Mouse (Mus musculus): ENCODE results near the gene Mgat3. TPM values are rescaled to one million over a fixed set of nuclear protein-coding genes. Genes with fewer than 3 reads are reported as not detected.

Mgat3 gene
- polyA plus RNA-seq, 1 experiment from 2014 or later = 24.2 TPM

DNA sequence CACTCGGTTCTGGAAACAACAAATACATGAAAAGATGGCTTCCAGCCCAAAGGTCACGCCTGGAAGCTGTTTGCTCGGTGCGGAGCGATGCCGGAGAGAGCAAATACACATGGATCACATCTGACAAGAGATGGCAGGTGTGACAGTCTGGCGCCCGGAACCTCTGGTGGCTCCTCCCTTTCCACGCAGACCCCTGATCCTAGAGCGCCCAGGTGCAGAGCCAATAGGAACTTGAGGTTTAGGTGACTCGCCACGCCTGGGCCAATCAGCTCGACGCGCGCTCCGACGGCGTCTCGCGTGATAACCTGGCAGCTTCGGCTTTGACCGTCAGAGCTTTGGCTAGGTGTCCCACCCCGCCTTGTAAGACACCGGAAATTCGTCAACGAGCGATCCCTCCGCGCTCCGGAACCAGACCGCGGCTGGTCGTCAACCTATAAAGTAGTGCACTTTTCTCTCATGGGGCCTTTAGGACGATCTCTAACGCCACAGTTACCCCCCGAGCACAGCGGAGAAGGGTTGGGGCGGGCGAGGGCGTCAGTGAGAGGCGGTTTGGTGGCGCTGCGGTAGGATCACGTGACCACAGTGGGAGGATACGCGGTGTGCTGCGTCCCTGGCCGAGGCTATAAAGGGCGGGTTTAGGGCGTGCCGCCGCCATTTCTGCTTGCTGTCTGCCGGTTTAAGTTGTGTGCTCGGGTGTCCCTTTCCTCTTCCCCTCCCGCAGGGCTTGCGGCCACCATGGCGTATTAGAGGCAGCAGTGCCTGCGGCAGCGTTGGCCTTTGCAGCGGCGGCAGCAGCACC is 81.5 kb downstream of the Mgat3 start, which contains the start of gene Atf4:
Gene Atf4, plus strand, starts transcription at position 338 of the 799 bp plus-strand sequence.
- Histone ChIP-seq H3K4me2 (ENCODE audit: low read depth, low read length) (peak within 1 kb of the TSS; percentile 66), H3K27me3 (ENCODE audit: control insufficient read depth, insufficient read depth, low read length) (peaks cover 2% of the 10 kb centered on the region; the same call in 1 of the 2 replicates), H3K4me1 (ENCODE audit: control insufficient read depth, insufficient read depth, low read length) (peaks cover 24% of the 10 kb centered on the region), H3K4me3 (ENCODE audit: low read depth, low read length) (peak within 1 kb of the TSS; percentile 99), H3K9me3 (ENCODE audit: control insufficient read depth, low read length) (no peaks in the 10 kb centered on the region), H3K9ac (replicated peaks; ENCODE audit: low read depth, low read length) (peak within 1 kb of the TSS; percentile 100), H3K36me3 (ENCODE audit: control insufficient read depth, insufficient read depth, low read length) (peaks cover 37% of the 10 kb centered on the region), H3K27ac (ENCODE audit: low read depth, low read length) (peak within 1 kb of the TSS; percentile 99)
- 1% methylated on average over 62 of the region's 62 CpGs for WGBS
- ATAC-seq (ENCODE audit: low read depth) = peak; percentile 97

DNA sequence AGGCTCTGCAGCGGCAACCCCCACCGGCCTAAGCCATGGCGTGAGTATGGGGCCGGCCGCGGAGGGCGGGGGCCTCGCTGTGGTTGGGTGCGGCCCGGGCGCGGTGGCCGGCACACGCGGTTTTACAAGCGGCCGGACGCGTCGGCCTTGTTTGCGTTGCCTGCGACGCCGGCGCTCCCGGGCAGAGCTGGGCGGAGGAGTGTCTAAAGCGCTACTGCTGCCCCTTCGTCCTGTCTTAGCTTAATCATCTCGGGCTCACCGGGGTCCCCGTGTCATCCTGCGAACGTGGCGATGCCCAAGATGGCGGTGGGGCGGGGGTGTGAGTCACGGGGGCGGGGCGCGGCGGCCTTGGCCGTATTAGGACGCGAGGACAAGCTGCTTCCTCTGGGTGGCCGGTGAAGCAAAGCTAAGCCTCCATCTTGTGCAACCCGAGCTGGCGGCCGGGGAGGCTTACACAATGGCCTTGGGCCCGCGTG is 82.2 kb downstream of the Mgat3 start:
- H3K27me3 ChIP-seq (ENCODE audit: control insufficient read depth, insufficient read depth, low read length) = peaks cover 2% of the 10 kb centered on the region; the same call in 1 of the 2 replicates
- WGBS = under 1% methylated on average over 49 of the region's 51 CpGs
- H3K4me3 ChIP-seq (ENCODE audit: low read depth, low read length) = peak overlapping the region; percentile 99
- peak overlapping the region; percentile 66 for H3K4me2 ChIP-seq (ENCODE audit: low read depth, low read length)
- H3K36me3 ChIP-seq (ENCODE audit: control insufficient read depth, insufficient read depth, low read length) = peaks cover 31% of the 10 kb centered on the region
- H3K27ac ChIP-seq (ENCODE audit: low read depth, low read length) = peak overlapping the region; percentile 99
- H3K4me1 ChIP-seq (ENCODE audit: control insufficient read depth, insufficient read depth, low read length) = peaks cover 24% of the 10 kb centered on the region
- peak; percentile 28 for ATAC-seq (ENCODE audit: low read depth)
- peak overlapping the region; percentile 100 for H3K9ac ChIP-seq (replicated peaks; ENCODE audit: low read depth, low read length)
- no peaks in the 10 kb centered on the region for H3K9me3 ChIP-seq (ENCODE audit: control insufficient read depth, low read length)

DNA sequence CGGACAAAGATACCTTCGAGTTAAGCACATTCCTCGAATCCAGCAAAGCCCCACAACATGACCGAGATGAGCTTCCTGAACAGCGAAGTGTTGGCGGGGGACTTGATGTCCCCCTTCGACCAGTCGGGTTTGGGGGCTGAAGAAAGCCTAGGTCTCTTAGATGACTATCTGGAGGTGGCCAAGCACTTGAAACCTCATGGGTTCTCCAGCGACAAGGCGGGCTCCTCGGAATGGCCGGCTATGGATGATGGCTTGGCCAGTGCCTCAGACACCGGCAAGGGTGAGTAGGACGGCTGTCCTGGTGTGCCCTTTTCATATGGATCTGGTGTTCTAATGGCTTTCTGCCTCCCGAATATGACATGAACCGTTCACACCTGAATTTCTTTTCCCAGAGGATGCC is 82.7 kb downstream of the Mgat3 start:
- Histone ChIP-seq H3K27ac (ENCODE audit: low read depth, low read length) (peak overlapping the region; percentile 99), H3K4me1 (ENCODE audit: control insufficient read depth, insufficient read depth, low read length) (peaks cover 24% of the 10 kb centered on the region), H3K36me3 (ENCODE audit: control insufficient read depth, insufficient read depth, low read length) (peaks cover 29% of the 10 kb centered on the region), H3K27me3 (ENCODE audit: control insufficient read depth, insufficient read depth, low read length) (peaks cover 2% of the 10 kb centered on the region; the same call in 1 of the 2 replicates), H3K9me3 (ENCODE audit: control insufficient read depth, low read length) (no peaks in the 10 kb centered on the region), H3K4me2 (ENCODE audit: low read depth, low read length) (peak overlapping the region; percentile 66), H3K4me3 (ENCODE audit: low read depth, low read length) (peak overlapping the region; percentile 99), H3K9ac (replicated peaks; ENCODE audit: low read depth, low read length) (peak overlapping the region; percentile 100)
- WGBS = 15% methylated on average over 16 of the region's 16 CpGs
- ATAC-seq (ENCODE audit: low read depth) = no peak

DNA sequence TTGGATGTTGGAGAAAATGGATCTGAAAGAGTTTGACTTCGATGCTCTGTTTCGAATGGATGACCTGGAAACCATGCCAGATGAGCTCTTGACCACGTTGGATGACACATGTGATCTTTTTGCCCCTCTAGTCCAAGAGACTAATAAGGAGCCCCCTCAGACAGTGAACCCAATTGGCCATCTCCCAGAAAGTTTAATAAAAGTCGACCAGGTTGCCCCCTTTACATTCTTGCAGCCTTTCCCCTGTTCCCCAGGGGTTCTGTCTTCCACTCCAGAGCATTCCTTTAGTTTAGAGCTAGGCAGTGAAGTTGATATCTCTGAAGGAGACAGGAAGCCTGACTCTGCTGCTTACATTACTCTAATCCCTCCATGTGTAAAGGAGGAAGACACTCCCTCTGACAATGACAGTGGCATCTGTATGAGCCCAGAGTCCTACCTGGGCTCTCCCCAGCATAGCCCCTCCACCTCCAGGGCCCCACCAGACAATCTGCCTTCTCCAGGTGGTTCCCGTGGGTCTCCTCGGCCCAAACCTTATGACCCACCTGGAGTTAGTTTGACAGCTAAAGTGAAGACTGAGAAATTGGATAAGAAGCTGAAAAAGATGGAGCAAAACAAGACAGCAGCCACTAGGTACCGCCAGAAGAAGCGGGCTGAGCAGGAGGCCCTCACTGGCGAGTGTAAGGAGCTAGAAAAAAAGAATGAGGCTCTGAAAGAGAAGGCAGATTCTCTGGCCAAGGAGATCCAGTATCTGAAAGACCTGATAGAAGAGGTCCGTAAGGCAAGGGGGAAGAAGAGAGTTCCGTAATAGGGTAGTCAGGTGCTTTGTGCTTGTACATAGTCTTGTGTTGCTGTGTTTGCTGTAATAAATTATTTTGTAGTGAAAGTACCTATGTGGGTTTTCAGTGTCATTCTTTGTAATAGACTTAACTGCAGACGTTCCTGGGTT is 83.4 kb downstream of the Mgat3 start:
- peaks cover 24% of the 10 kb centered on the region for H3K4me1 ChIP-seq (ENCODE audit: control insufficient read depth, insufficient read depth, low read length)
- no peaks in the 10 kb centered on the region for H3K9me3 ChIP-seq (ENCODE audit: control insufficient read depth, low read length)
- H3K27me3 ChIP-seq (ENCODE audit: control insufficient read depth, insufficient read depth, low read length) = peaks cover 2% of the 10 kb centered on the region; the same call in 1 of the 2 replicates
- peak overlapping the region; percentile 100 for H3K9ac ChIP-seq (replicated peaks; ENCODE audit: low read depth, low read length)
- peak overlapping the region; percentile 99 for H3K4me3 ChIP-seq (ENCODE audit: low read depth, low read length)
- peak overlapping the region; percentile 99 for H3K27ac ChIP-seq (ENCODE audit: low read depth, low read length)
- WGBS = 70% methylated on average over 12 of the region's 12 CpGs
- ATAC-seq (ENCODE audit: low read depth) = no peak
- H3K36me3 ChIP-seq (ENCODE audit: control insufficient read depth, insufficient read depth, low read length) = peaks cover 29% of the 10 kb centered on the region
- H3K4me2 ChIP-seq (ENCODE audit: low read depth, low read length) = peak overlapping the region; percentile 66

DNA sequence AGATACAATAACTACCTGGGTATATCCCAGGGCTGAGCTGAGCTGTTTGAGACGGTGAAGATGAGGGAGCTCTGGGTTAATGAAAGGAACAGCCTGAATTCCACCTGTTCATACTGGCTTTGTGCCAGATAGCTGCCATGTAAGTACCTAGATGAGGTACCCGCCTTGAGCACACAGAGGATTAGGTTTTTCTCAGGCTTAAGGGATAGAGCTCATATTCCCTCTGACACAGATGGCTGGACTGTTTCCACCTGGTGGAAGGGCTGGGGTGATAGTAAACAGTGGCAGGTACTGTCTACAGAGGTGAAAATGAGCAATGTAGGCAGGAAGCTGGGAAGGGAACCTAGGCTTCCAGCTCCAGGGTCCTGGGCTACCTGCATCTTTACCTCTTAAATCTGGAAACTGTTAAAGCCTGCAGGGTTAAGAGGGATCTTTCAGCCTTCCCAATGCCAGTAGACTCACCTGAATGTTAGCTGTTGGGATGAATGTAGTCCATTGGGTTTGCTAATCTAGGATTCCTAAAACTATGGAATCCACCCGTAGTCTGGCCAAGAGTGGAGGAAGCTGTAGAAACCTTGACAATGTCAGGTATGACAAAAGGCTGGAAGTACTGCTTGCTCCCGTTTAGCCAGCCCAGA is 84.2 kb downstream of the Mgat3 start:
- 28% methylated on average over 4 of the region's 4 CpGs for WGBS
- peak overlapping the region; percentile 99; the same call in 1 of the 2 replicates for H3K4me3 ChIP-seq (ENCODE audit: low read depth, low read length)
- no peaks in the 10 kb centered on the region for H3K9me3 ChIP-seq (ENCODE audit: control insufficient read depth, low read length)
- H3K27ac ChIP-seq (ENCODE audit: low read depth, low read length) = peak overlapping the region; percentile 13
- H3K9ac ChIP-seq (replicated peaks; ENCODE audit: low read depth, low read length) = no peak overlapping the region; the same call in 1 of the 2 replicates
- no peak for ATAC-seq (ENCODE audit: low read depth)
- H3K27me3 ChIP-seq (ENCODE audit: control insufficient read depth, insufficient read depth, low read length) = peaks cover 2% of the 10 kb centered on the region; the same call in 1 of the 2 replicates
- peak overlapping the region; percentile 66 for H3K4me2 ChIP-seq (ENCODE audit: low read depth, low read length)
- H3K4me1 ChIP-seq (ENCODE audit: control insufficient read depth, insufficient read depth, low read length) = peaks cover 24% of the 10 kb centered on the region
- peaks cover 29% of the 10 kb centered on the region for H3K36me3 ChIP-seq (ENCODE audit: control insufficient read depth, insufficient read depth, low read length)

DNA sequence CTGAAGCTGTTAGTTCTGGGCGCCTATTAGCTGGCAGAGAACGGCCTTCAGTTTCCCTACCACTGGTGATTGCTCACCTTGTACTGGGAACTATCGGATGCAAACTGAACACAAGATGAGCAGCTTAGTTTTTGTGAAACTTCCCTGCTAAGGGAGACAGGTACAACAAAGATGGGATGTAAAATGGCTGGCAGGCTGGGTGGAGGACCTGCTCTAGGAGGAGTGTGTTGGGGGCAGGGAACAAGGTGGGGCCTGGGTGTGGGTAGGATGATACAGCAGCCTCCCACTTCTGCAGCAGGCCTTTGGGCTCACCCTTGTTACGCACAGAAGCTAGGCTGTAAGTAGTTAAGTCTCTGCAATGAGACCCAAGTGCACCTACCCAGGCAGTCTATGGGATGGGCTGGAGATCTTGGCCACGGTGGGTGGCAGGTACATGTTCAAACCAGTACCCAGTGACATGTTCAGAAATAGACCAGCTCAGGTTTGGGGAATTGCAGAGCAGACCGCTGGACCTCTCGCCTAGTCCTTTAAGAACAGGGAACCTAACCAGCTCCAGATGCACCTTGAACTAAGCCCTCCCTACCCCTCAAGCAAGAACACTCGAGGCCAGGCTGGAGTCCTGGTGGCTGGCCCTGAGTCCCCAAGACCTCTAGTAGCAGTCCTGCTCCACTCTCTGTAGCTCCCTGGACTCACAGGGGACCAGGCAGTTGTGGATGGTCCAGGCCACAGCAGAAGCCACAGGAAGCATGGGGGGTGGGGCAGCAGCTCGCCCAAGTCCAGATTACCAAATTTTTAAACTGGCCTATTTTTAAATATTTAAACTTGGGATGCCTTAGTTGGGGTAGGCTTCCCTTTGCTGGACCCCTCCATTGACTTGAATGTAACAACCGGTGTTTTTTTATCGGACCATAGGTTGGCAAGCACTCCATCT is 85.0 kb downstream of the Mgat3 start:
- no peak overlapping the region for H3K4me3 ChIP-seq (ENCODE audit: low read depth, low read length)
- H3K27ac ChIP-seq (ENCODE audit: low read depth, low read length) = 0 out of 2 replicates have a peak overlapping the region, but pooled peaks have one; percentile 13
- H3K9ac ChIP-seq (replicated peaks; ENCODE audit: low read depth, low read length) = no peak overlapping the region; the same call in 1 of the 2 replicates
- no peak for ATAC-seq (ENCODE audit: low read depth)
- no peaks in the 10 kb centered on the region for H3K9me3 ChIP-seq (ENCODE audit: control insufficient read depth, low read length)
- H3K4me1 ChIP-seq (ENCODE audit: control insufficient read depth, insufficient read depth, low read length) = peaks cover 30% of the 10 kb centered on the region
- peaks cover 26% of the 10 kb centered on the region for H3K36me3 ChIP-seq (ENCODE audit: control insufficient read depth, insufficient read depth, low read length)
- 0 out of 2 replicates have a peak overlapping the region, but pooled peaks have one; percentile 66 for H3K4me2 ChIP-seq (ENCODE audit: low read depth, low read length)
- 70% methylated on average over 11 of the region's 11 CpGs for WGBS
- peaks cover 2% of the 10 kb centered on the region; the same call in 1 of the 2 replicates for H3K27me3 ChIP-seq (ENCODE audit: control insufficient read depth, insufficient read depth, low read length)

DNA sequence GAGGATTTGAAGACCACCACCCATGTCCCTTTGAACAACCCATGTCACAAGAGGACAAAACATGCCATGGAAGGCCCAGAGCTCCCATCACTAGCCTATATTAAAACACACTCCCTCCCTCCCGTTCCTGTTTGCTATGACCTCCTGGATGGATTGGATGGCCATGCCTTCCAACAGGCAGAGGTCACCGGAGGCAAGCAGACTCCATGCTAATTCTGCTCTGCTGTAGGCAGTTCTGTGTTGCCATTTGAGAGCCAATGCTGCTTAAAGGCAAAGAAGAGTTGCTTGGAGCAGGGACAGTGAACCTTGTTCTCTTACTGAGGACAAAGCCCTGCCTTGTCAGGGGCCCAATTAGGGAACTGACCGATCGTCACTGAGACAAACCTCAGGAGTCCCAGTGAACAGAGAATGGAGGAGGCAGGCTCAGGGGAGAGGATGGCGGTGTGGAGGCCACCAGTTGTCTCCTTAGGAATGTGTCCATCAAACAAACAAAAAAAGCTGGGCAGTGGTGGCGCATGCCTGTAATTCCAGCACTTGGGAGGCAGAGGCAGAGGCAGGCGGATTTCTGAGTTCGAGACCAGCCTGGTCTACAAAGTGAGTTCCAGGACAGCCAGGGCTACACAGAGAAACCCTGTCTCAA is 86.0 kb downstream of the Mgat3 start:
- Histone ChIP-seq H3K9me3 (ENCODE audit: control insufficient read depth, low read length) (no peaks in the 10 kb centered on the region), H3K4me3 (ENCODE audit: low read depth, low read length) (no peak overlapping the region), H3K27ac (ENCODE audit: low read depth, low read length) (no peak overlapping the region), H3K4me1 (ENCODE audit: control insufficient read depth, insufficient read depth, low read length) (peaks cover 24% of the 10 kb centered on the region), H3K27me3 (ENCODE audit: control insufficient read depth, insufficient read depth, low read length) (peaks cover 2% of the 10 kb centered on the region; the same call in 1 of the 2 replicates), H3K9ac (replicated peaks; ENCODE audit: low read depth, low read length) (no peak overlapping the region), H3K4me2 (ENCODE audit: low read depth, low read length) (no peak overlapping the region), H3K36me3 (ENCODE audit: control insufficient read depth, insufficient read depth, low read length) (peaks cover 26% of the 10 kb centered on the region)
- no peak for ATAC-seq (ENCODE audit: low read depth)
- 71% methylated on average over 8 of the region's 8 CpGs for WGBS

All from neural tube, embryonic 14.5 days (tissue).